Comparison of ENCODE assay signal across 17 mouse cellular contexts in genomic region chr6:90411926-90412325, GRCm38 (mm10). TPM values are rescaled to one million over a fixed set of nuclear protein-coding genes. Genes with fewer than 3 reads are reported as not detected.
"Had no signal": no experiment of that assay in that cellular context is flagged by ENCODE, and none has a peak within 500 bp of the region (broad histone marks: within the 10 kb centered on the region; RNA-seq: fewer than 3 reads in every experiment).

No protein-coding gene starts in this region.

- H3K27me3 ChIP-seq: limb, embryonic 15.5 days; midbrain, embryonic 12.5 days; neural tube, embryonic 13.5 days had no signal

- H3K9ac ChIP-seq: limb, embryonic 15.5 days; liver, embryonic 14.5 days; midbrain, embryonic 12.5 days; neural tube, embryonic 13.5 days had no signal

- H3K4me2 ChIP-seq: limb, embryonic 15.5 days; midbrain, embryonic 12.5 days; neural tube, embryonic 13.5 days had no signal

- H3K9me3 ChIP-seq: limb, embryonic 15.5 days; midbrain, embryonic 12.5 days; neural tube, embryonic 13.5 days had no signal

- H3K4me3 ChIP-seq: limb, embryonic 15.5 days; midbrain, embryonic 12.5 days; neural tube, embryonic 13.5 days had no signal

- H3K27ac ChIP-seq: kidney, postnatal 0 days; limb, embryonic 15.5 days; liver, embryonic 14.5 days; midbrain, embryonic 12.5 days; neural tube, embryonic 13.5 days had no signal

- DNase-seq: kidney, adult 11 months; kidney, adult 9 months; kidney, postnatal 36 days; layer of hippocampus, adult 9-11 months; layer of hippocampus, postnatal 36 days; lung, adult 18-20 months; right cerebral cortex, postnatal 14 days; thymus, adult 18-20 months; thymus, postnatal 25 days had no signal

- ATAC-seq: midbrain, embryonic 16.5 days had no signal

- H3K36me3 ChIP-seq: limb, embryonic 15.5 days; midbrain, embryonic 12.5 days had no signal

- H3K4me1 ChIP-seq: limb, embryonic 15.5 days; midbrain, embryonic 12.5 days; neural tube, embryonic 13.5 days had no signal

RNA-seq across cellular contexts. Expression of gene Cfap100, which starts 16.7 kb away (rescaled TPM):
- total RNA-seq: megakaryocyte-erythroid progenitor cell, adult 5-6 weeks had no signal
- polyA plus RNA-seq: small intestine, adult 2 months had no signal

RNA-seq across cellular contexts. Expression of gene Klf15, which starts 50.5 kb away (rescaled TPM):
- total RNA-seq: megakaryocyte-erythroid progenitor cell, adult 5-6 weeks had no signal
